Mouse (Mus musculus): ENCODE measurements around the gene Slco4a1.

Slco4a1 gene

DNA sequence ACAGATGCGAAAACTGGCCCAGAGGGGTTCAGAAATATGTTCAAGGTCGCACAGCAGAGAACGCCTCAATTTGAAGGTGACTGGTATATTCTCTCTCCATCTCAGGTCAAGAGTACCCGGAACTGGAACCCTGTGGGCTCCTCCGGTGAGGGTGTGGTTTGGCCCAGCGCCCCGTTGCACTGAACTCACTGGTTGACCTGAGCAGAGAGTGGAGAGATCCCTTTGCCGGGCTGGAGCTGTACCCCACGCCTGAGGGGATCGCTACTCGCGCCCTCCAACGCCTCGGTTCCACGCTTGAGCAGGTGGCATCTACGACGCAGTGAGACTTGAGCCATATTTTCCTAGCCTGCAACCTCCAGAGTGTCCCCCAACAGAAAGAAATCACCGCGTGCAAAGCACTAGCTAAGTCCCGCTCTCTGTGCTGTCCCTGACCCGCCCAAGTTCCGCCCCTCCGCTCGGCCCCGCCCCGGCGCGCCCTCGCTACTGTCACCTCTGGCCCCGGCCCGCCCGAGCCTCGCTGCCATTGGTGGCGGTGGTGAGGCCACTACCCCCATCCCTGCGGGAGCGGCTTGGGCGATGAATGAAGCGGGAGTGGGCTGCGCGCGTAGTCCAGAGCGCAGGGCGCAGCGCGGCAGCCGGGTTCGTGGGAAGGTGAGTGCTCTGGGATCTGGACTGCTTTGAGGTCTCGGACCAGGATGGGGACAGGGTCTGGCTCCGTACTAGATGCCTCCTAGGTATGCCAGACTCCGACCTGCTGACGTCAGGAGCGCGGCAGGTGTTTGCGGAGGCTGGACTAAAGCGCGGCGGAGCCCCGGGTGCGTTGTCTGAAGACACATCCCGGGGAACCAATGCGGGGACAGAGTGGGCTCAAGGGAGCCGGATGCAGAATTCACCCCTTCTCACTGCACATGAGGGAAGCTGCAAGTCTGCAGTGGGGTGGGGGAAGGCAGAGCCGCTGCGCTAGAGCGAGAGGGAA lies at the start of gene Slco4a1:
Gene Slco4a1 (plus strand): TSS at position 523 of the 976 bp plus-strand sequence.
- DNase-seq, result peak; percentile 88 to 90

DNA sequence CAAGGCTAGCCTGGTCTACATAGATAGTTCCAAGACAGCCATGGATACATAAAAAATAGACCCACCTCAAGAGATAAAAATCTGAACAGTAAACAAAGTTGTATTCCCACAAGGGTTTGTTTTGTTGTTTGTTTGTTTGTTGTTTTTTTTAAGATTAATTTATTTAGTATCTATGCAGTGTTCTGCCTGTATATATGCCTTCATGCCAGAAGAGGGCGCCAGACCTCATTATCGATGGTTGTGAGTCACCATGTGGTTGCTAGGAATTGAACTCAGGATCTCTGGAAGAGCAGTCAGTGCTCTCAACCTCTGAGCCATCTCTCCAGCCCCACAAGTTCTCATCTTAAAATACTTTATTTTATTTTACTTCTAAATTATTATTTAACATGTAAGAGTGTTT lies 47.6 kb upstream of the Slco4a1 start:
- DNase-seq, result no peak

DNA sequence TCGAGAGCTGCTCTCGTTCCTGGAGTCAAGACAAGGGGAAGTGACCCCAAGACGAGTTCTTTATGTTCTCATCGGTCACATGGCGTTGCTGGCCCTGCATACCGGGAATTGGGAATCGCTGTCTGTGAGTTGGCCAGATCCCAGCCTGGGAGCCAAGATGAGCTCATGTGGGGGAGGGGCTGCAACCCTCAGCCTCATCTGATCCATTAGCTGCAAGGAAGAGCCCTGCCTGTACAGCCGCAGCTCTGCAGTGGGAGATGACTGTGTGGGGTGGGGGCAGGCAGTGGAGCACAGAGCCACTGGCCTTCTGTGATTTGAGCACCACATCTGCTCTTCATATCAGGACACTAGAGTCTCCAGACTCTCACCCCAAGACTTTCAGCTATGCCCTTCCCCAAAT lies 45.6 kb upstream of the Slco4a1 start:
- no peak for DNase-seq

GRCm38 (mm10) chr2:180411013-180411412 lies 45.0 kb upstream of the Slco4a1 start:
- DNase-seq, result no peak

- DNase-seq, result no peak
Measured at GRCm38 (mm10) chr2:180415627-180416026, 40.4 kb upstream of the Slco4a1 start.

GRCm38 (mm10) chr2:180417731-180418130 lies 38.3 kb upstream of the Slco4a1 start:
- DNase-seq, result peak in 1 of 2 experiments; percentile 34

DNA sequence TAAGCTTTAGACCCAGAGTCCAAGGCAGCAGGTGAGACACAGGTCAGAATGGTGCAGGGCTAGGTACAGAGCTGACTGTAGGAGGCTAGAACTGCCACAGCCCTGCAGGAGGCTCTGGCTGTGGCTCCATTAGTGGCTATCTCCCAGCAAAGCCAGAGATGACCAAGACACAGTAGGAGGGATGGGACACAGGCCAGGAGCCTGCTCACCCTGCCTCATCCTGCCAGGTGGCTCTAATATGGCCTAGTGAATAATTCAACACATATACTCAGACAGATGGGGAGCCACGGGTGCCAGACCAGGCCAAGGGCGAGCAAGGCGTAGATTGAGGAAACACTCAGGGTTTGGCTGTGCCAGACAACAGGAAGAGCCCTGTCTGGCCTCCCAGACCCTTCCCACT lies 35.4 kb upstream of the Slco4a1 start:
- DNase-seq, result no peak

DNA sequence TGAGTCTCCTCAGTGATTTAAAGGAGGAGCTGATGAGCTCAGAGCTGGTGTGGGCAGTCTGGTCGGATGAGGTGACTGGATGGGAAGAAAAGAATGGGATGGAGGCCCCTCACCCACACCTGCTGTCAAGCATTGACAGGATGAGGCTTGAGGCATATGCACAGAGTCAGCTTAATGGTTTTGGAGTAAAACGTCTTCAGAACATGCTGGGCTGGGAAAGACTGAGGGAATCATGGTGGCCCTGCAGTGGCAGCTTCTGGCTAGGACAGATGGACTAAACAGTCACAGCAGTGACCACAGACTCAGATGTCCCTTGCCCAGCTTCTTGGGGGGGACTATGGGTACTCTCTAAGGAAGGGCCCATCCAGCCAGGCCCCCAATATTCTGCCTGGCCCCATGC lies 30.9 kb upstream of the Slco4a1 start:
- DNase-seq, result no peak

DNA sequence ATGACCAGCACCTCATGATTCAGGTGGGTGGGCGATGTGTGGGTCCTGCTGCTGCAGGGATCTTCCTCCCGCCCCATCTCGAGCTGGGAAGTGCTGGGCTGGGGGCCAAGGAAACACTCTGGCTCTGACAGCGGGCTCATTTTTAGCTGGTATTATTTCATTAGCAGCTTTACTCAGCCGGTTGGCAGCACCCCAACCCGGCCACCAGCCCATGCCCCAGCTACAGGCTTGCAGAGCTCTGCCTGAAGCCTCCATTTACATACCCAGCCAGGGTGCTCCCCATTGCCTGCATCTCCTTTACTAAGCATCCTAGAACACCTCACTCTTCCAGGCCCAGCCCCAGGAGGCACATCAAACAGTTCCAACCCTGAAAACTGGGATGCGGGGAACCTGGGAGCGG lies 29.0 kb upstream of the Slco4a1 start:
- no peak for DNase-seq

DNA sequence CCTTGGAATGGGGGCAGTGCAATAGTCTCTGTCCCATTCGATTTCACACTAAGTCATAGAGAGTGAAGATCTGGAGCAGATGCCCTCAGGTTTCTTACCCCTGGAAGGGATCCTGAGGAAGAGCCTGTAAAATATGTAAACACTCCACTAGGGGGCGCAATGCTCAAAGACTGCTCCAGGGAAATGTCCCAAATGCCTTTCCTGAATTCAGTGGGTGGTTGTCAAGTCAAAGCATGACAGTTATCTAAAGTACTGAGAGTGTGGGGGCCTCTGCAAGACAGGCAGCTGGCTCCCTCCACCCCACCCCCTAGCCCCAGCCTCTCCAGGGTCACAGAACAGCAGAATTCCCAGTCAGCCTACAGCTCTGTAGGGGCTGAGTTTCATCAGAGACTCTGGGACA lies 27.7 kb upstream of the Slco4a1 start:
- DNase-seq, result no peak

GRCm38 (mm10) chr2:180430648-180431047 lies 25.4 kb upstream of the Slco4a1 start:
- DNase-seq, result no peak

GRCm38 (mm10) chr2:180432042-180432668 lies 23.9 kb upstream of the Slco4a1 start:
- DNase-seq, result peak; percentile 73 to 86

- DNase-seq, result no peak
Measured at GRCm38 (mm10) chr2:180432751-180433150, 23.3 kb upstream of the Slco4a1 start.

- no peak for DNase-seq
Measured at GRCm38 (mm10) chr2:180433350-180433749, 22.7 kb upstream of the Slco4a1 start.

DNA sequence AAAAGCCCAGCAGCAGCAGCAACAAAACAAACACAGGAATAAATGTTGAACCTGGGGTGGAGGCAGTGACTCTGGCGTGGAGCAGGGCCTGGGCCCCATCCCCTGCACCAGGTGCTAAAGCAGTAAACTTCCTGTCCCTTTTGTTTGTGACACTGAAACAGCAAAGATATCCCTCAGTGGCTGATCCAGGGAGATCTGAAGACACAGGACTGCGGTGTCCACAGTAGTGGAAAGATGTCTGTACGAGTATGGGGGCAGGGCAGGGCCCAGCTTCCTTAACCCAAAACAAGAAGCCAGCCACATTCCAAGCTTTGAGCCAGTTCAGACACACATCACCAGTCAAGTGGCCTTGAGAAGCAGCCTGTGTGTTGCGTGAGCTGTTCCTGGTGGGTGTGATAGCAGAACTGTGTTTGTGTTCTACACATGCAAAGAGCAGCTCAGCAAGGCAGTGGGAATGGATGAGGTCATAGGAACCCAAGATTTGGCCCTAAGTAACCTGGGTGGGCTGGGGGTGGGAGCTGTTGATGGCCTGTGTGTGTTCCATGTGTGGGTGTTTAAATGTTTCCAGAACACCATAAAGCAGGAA lies 20.6 kb upstream of the Slco4a1 start:
- DNase-seq, result no peak

DNA sequence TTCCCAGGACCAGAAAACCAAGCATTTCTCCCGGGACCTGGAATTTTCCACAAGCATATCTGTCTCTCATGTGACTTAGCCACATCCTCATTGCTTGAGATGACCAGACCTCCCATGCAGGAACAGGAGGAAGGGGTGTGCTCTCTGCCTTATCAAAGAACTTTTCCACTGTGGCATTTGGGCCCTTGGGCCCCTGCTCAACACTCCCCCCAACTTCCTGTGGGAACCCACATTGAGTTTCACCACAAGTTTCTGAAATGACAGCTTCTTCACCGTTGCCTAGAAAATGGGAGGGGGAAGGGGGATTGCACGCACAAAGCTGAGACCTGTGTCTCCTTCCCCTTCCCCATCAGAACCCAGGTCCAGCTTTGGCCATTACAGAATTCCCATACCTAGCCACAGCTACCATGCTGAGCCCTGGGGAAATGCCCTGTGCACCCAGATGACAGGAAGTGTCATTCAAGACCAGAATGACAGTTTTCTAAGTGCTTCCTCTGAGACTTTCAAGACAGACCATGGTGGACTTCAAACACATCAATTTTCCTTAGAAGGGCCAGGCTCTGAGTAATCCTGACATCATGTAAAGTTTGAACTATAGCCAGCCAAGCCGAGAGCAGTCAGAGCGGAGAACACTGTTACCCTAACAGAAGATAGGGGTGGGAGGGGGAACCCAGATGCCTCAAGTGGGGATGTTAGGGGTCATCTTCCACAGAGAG lies 18.7 kb upstream of the Slco4a1 start:
- no peak for DNase-seq

DNA sequence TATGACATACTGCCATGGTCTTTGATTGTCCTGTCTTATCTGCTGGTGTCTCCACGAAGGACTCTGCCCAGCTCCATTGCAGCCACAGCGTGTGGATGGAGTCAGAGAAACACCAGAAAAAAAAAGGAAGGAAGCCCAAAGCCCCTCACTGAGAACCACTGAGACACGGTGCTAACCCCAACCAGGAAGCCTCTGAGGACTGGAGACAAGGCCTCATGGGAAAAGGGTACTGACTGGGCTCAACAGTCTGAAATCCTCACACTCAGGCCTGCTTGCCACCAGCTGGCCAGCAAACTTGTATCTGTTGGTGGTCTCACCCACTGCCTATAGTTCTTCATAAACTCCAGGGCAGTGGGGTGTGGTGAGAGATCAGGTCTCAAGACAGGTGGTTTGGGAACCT lies 16.3 kb upstream of the Slco4a1 start:
- no peak for DNase-seq

GRCm38 (mm10) chr2:180440596-180441332 lies 15.3 kb upstream of the Slco4a1 start:
- no peak for DNase-seq

- DNase-seq, result no peak
Measured at GRCm38 (mm10) chr2:180442061-180442460, 14.0 kb upstream of the Slco4a1 start.

DNA sequence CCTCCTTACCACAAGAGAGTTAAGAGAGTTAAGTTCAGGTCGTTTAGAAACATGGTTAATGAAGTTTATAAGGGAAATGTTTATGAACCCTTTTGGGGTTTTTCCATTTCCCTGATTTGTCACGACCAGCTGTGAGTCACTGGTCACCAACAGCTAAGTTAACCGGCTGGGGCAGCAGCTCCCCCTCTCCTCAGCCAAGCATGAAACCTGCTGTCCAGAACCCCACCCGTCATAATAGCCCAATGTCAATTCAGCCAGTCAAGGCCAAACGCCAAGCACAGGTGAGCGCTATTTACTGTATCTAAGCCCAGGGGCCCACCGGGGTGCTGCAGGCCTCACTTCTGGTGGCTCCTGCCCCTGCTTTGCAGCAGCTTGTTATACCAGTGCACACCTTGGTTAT lies 12.2 kb upstream of the Slco4a1 start:
- no peak for DNase-seq

DNA sequence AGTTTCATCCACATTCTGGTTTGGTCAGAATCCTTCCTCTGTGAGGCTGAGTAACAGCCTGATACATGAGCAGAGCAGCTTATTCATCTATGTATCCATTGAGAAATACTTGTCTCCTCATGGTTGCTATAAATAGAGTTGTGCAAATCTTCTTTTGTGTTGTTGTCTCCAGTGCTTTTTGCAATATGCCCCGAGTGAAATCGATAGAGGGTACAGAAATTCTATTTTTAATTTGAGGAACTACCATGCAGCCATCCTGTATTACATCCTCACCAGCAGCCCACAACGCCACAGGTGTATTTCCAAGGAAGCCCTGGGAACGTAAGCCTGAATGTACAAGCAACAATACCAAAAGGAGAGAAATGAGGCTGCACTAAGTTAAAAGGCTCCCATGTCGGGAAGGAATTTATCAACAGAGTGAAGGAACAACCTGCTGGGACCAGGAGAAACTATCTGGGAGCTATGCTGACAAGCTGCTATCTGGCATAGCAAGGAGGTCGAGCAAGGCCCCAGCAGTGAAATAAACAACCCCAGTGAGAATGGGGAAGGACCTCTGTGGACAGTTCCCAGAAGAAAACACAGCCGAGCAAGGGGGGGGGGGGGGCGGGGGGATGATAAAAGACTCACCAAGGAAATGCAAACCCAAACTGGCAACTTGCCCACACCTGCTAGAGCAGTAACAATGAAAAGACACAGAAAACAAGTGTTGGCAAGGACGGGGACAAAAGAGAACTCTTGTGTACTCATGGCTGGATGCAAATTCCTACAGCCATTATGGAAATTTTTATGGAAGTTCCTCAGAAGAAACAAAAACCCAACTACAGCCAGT lies 10.9 kb upstream of the Slco4a1 start:
- no peak for DNase-seq
